Mouse (Mus musculus): ENCODE measurements at regions not wholly inside any gene's neighbourhood (a gene's known extent, or its start where the extent isn't known, plus 50 kb on each side); places are given as distances from the start of the nearest gene placed in this dataset.

- TF ChIP-seq CTCF (IDR thresholded peaks at IDR 0.05; ENCODE audit: control insufficient read depth, insufficient read depth, insufficient read length), result no peak
- TF ChIP-seq MYOD1 (IDR thresholded peaks at IDR 0.05; ENCODE audit: control insufficient read depth, insufficient read length, low read depth), result no peak
- no peak for TF ChIP-seq CEBPB (IDR thresholded peaks at IDR 0.05; ENCODE audit: low read depth)
- no peak for TF ChIP-seq MAX (IDR thresholded peaks at IDR 0.05)
These were observed 75.6 kb upstream of the Jazf1 start for GRCm38 (mm10) chr6:53143846-53144584.
